ENCODE assay signal across 30 mouse cellular contexts in the genomic region with DNA sequence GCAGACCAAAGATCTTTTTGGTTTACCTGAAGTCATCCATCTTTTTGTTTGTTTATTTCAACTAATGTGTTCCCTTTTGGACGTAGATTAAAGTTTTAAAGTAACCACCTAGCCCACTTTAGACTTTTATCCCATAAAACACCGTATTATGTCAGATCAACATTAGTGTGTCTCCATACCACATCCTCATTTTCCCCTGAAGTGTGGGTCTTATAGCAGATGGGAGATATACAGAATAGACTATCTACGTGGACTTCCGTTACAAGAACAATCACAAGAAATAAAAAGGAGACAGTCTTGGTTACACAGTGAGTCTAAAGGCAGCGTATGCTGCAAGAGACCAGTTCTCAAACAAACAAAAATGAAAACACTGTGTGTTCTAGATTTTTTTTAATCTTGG.
"Had no signal": no experiment of that assay in that cellular context is flagged by ENCODE, and none has a peak within 500 bp of the region (broad histone marks: within the 10 kb centered on the region; RNA-seq: fewer than 3 reads in every experiment).

No protein-coding gene starts in this region.

- H3K9ac ChIP-seq: heart, embryonic 12.5 days; heart, embryonic 13.5 days; heart, embryonic 15.5 days; hindbrain, embryonic 12.5 days; hindbrain, embryonic 13.5 days; hindbrain, embryonic 14.5 days; hindbrain, embryonic 15.5 days; intestine, embryonic 15.5 days; kidney, embryonic 15.5 days had no signal

- H3K4me3 ChIP-seq: heart, embryonic 10.5 days; heart, embryonic 12.5 days; heart, embryonic 13.5 days; heart, embryonic 15.5 days; hindbrain, embryonic 10.5 days; hindbrain, embryonic 12.5 days; hindbrain, embryonic 13.5 days; hindbrain, embryonic 15.5 days; intestine, embryonic 15.5 days; kidney, embryonic 15.5 days; layer of hippocampus, adult 2 months; left cerebral cortex, adult 2 months had no signal

- H3K36me3 ChIP-seq: hindbrain, embryonic 10.5 days; hindbrain, embryonic 12.5 days; intestine, embryonic 15.5 days had no signal

- H3K27ac ChIP-seq: heart, embryonic 10.5 days; heart, embryonic 13.5 days; heart, embryonic 15.5 days; hindbrain, embryonic 10.5 days; hindbrain, embryonic 12.5 days; hindbrain, embryonic 13.5 days; hindbrain, embryonic 14.5 days; hindbrain, embryonic 15.5 days; hindbrain, postnatal 0 days; intestine, embryonic 15.5 days; kidney, embryonic 15.5 days; kidney, postnatal 0 days; layer of hippocampus, adult 2 months; left cerebral cortex, adult 2 months had no signal

- H3K9me3 ChIP-seq: heart, embryonic 10.5 days; heart, embryonic 12.5 days; heart, embryonic 15.5 days; hindbrain, embryonic 12.5 days; hindbrain, embryonic 13.5 days; hindbrain, embryonic 15.5 days; intestine, embryonic 15.5 days; kidney, embryonic 15.5 days had no signal

- DNase-seq: heart, postnatal 10 days; heart, postnatal 14 days; heart, postnatal 4 days; kidney, adult 11 months; kidney, adult 18-20 months; kidney, adult 2 months; kidney, adult 8-10 months; kidney, adult 9 months; kidney, postnatal 10 days; kidney, postnatal 14 days; kidney, postnatal 25 days; kidney, postnatal 36 days; kidney, postnatal 4 days; layer of hippocampus, adult 9-11 months; layer of hippocampus, postnatal 36 days had no signal

- H3K4me1 ChIP-seq: hindbrain, embryonic 12.5 days; hindbrain, embryonic 13.5 days; hindbrain, embryonic 15.5 days; intestine, embryonic 15.5 days had no signal

- H3K27me3 ChIP-seq: heart, embryonic 12.5 days; heart, embryonic 13.5 days; heart, embryonic 15.5 days; hindbrain, embryonic 12.5 days; hindbrain, embryonic 13.5 days; hindbrain, embryonic 15.5 days; intestine, embryonic 15.5 days; kidney, embryonic 15.5 days had no signal
